Mouse (Mus musculus) C2C12 (cell line): ENCODE results near the gene Yjefn3.

Source experiments
- CEBPB ChIP-seq: IDR thresholded peaks from one replicate; pipeline ENCODE4 v1.6.1; 2011; ENCODE audit warnings: low read depth, mild to moderate bottlenecking, control low read depth, moderate library complexity
- MYOG ChIP-seq: IDR thresholded peaks from one replicate; pipeline ENCODE4 v1.6.1; 2011; ENCODE audit not compliant: control insufficient read depth, insufficient read length; ENCODE audit errors: extremely low read depth
- USF1 ChIP-seq: IDR thresholded peaks from one replicate; pipeline ENCODE4 v1.6.1; 2011; ENCODE audit warnings: low read depth, mild to moderate bottlenecking, control low read depth, moderate library complexity

- TF ChIP-seq USF1 (no peak), MYOG (no peak), CEBPB (no peak)
Measured at GRCm38 (mm10) chr8:69903063-69903542, 591 bp upstream of the Yjefn3 start.
